20 mouse cellular contexts compared by ENCODE assay signal in genomic region chr8:114510226-114510625, GRCm38 (mm10).
A peak's percentile ranks its signal among the peaks of the same experiment; 100 is the strongest.
DNase-seq lines count a peak whose midpoint lies in the region; TF ChIP-seq lines count a peak whose summit lies in the region.
"Had no signal": no experiment of that assay in that cellular context is flagged by ENCODE, and none has a peak within 500 bp of the region (broad histone marks: within the 10 kb centered on the region; RNA-seq: fewer than 3 reads in every experiment).

No protein-coding gene starts in this region.

- no peak overlapping the region for H3K4me3 ChIP-seq in heart, embryonic 10.5 days
- H3K4me3 ChIP-seq in cerebellum, adult 2 months (replicated peaks; ENCODE audit: insufficient read depth, low read depth, low read length) = no peak overlapping the region
- H3K4me3 ChIP-seq: forebrain, embryonic 10.5 days; gastrocnemius, adult 2 months; hindbrain, embryonic 15.5 days; limb, embryonic 13.5 days; liver, embryonic 13.5 days; lung, embryonic 15.5 days; midbrain, embryonic 10.5 days; neural tube, embryonic 12.5 days had no signal

- no peak for TF ChIP-seq CTCF in cerebellum, adult 2 months (IDR thresholded peaks at IDR 0.05; ENCODE audit: borderline replicate concordance, insufficient read depth, low read depth, low read length)

- peaks cover 12% of the 10 kb centered on the region; the same call in 1 of the 2 replicates for H3K4me1 ChIP-seq in heart, embryonic 10.5 days
- peaks cover 14% of the 10 kb centered on the region; the same call in 1 of the 2 replicates for H3K4me1 ChIP-seq in cerebellum, adult 2 months (ENCODE audit: control insufficient read depth, insufficient read depth, low read length)

- no peaks in the 10 kb centered on the region for H3K9me3 ChIP-seq in heart, embryonic 10.5 days
- H3K9me3 ChIP-seq: forebrain, embryonic 10.5 days; hindbrain, embryonic 15.5 days; limb, embryonic 13.5 days; liver, embryonic 13.5 days; lung, embryonic 15.5 days; midbrain, embryonic 10.5 days; neural tube, embryonic 12.5 days had no signal

- H3K27me3 ChIP-seq in heart, embryonic 10.5 days (ENCODE audit: insufficient read depth, poor library complexity, severe bottlenecking) = peaks cover 6% of the 10 kb centered on the region; the same call in 1 of the 2 replicates
- H3K27me3 ChIP-seq in cerebellum, adult 2 months (ENCODE audit: control insufficient read depth, insufficient read depth, low read length) = no peaks in the 10 kb centered on the region
- H3K27me3 ChIP-seq: hindbrain, embryonic 15.5 days; liver, embryonic 13.5 days; lung, embryonic 15.5 days; neural tube, embryonic 12.5 days had no signal

- DNase-seq in heart, postnatal 4 days = peak; percentile 10
- no peak for DNase-seq in heart, embryonic 10.5 days (ENCODE audit: low spot score)
- DNase-seq in NIH3T3 (ENCODE audit: low read depth) = peak; percentile 6
- peak; percentile 63 to 80 for DNase-seq in cerebellum, adult 2 months
- DNase-seq in cerebellum, postnatal 36 days = peak; percentile 69 to 80
- DNase-seq in lung, adult 18-20 months = no peak
- DNase-seq in spleen, postnatal 14 days (ENCODE audit: low spot score in 2 of 2) = no peak
- DNase-seq: gastrocnemius, adult 2 months; heart, postnatal 36 days; liver, embryonic 13.5 days; right cerebral cortex, adult 18-20 months; thymus, postnatal 25 days had no signal

- H3K27ac ChIP-seq in heart, embryonic 10.5 days = no peak overlapping the region
- H3K27ac ChIP-seq in cerebellum, adult 2 months (ENCODE audit: insufficient read depth, low read length) = no peak overlapping the region
- H3K27ac ChIP-seq: forebrain, embryonic 10.5 days; gastrocnemius, adult 2 months; hindbrain, embryonic 15.5 days; kidney, postnatal 0 days; limb, embryonic 13.5 days; liver, embryonic 13.5 days; lung, embryonic 15.5 days; macrophage; midbrain, embryonic 10.5 days; neural tube, embryonic 12.5 days had no signal

- TF ChIP-seq POLR2A in cerebellum, adult 2 months (IDR thresholded peaks at IDR 0.05; ENCODE audit: borderline replicate concordance, insufficient read depth, low read length) = no peak

- no peaks in the 10 kb centered on the region for H3K36me3 ChIP-seq in heart, embryonic 10.5 days
- H3K36me3 ChIP-seq: forebrain, embryonic 10.5 days; hindbrain, embryonic 15.5 days; limb, embryonic 13.5 days; liver, embryonic 13.5 days; lung, embryonic 15.5 days; midbrain, embryonic 10.5 days; neural tube, embryonic 12.5 days had no signal

- WGBS in heart, embryonic 10.5 days = 76% methylated on average over 1 of the region's 1 CpGs
- 21% methylated on average over 1 of the region's 1 CpGs for WGBS in cerebellum, adult 2 months

Comparison
In these comparisons a context has a peak if more than half of its experiments do, and no peak if none do; other contexts are left out.
1. DNase-seq: peak in heart, postnatal 4 days (single experiment), NIH3T3 (single experiment), cerebellum, adult 2 months (2 of 2) and cerebellum, postnatal 36 days (2 of 2); none in heart, embryonic 10.5 days (single experiment), lung, adult 18-20 months (0 of 2) and spleen, postnatal 14 days (0 of 2).